Mouse (Mus musculus) bone marrow, adult 2 months (tissue): ENCODE results near the gene Igfbp2.

ENCODE experiments used
- CTCF ChIP-seq: fragments of 200-500 bp; IDR thresholded peaks from 2 replicates; pipeline ENCODE4 v1.5.1; 2011; ENCODE audit warnings: low read length, control low read depth; ENCODE audit not compliant: control insufficient read depth, insufficient read depth
- POLR2A ChIP-seq: fragments of 200-500 bp; IDR thresholded peaks from 2 replicates; pipeline ENCODE4 v1.6.1; 2011; ENCODE audit warnings: low read depth, mild to moderate bottlenecking, control low read depth, low read length, borderline replicate concordance; ENCODE audit not compliant: control insufficient read depth

- TF ChIP-seq CTCF, result no peak
- no peak for TF ChIP-seq POLR2A
Observed at GRCm38 (mm10) chr1:72813089-72813638, 11.1 kb upstream of the Igfbp2 start.
